Mouse (Mus musculus) erythroblast, embryonic 14.5 days (primary cell): ENCODE results near the gene Tekt1. TPM values are rescaled to one million over a fixed set of nuclear protein-coding genes. Genes with fewer than 3 reads are reported as not detected.

Experiments
- H3K27me3 ChIP-seq: 2 replicates; pipeline ENCODE4 v1.6.1; 2012; ENCODE audit warnings: inconsistent platforms; ENCODE audit not compliant: control insufficient read depth
- H3K36me3 ChIP-seq: 2 replicates; pipeline ENCODE4 v1.6.1; 2012; ENCODE audit warnings: mild to moderate bottlenecking, inconsistent platforms; ENCODE audit not compliant: control insufficient read depth
- H3K4me1 ChIP-seq: 2 replicates; pipeline ENCODE4 v1.6.1; 2012; ENCODE audit warnings: inconsistent platforms; ENCODE audit not compliant: control insufficient read depth
- H3K4me3 ChIP-seq: replicated peaks from 2 replicates; pipeline ENCODE3; 2012; ENCODE audit warnings: moderate library complexity, mild to moderate bottlenecking, inconsistent platforms
- H3K9me3 ChIP-seq: 2 replicates; pipeline ENCODE4 v1.6.1; 2012; ENCODE audit warnings: low read length, inconsistent platforms, mixed read lengths; ENCODE audit not compliant: control insufficient read depth
- GATA1 ChIP-seq: IDR thresholded peaks from 2 replicates; pipeline ENCODE4 v1.6.1; 2012; ENCODE audit warnings: low read length, inconsistent platforms, mixed read lengths
- TAL1 ChIP-seq: IDR thresholded peaks from 3 replicates; pipeline ENCODE4 v1.6.1; 2012; ENCODE audit warnings: low read length, inconsistent platforms, mixed read lengths
- polyA plus RNA-seq: library from polyadenylated mRNA; stranded (reverse); fragments of >175 nt; gene quantifications from 2 replicates; pipeline ENCODE4 v1.2.3, GENCODE M21; 2012

Tekt1 gene
- polyA plus RNA-seq: not detected in 2 replicates

GRCm38 (mm10) chr11:72362347-72362741, at the start of gene Tekt1:
Gene Tekt1, minus strand, starts transcription at chr11:72362442.
- TF ChIP-seq TAL1 (no peak), GATA1 (no peak)
- H3K36me3 ChIP-seq: no peaks in the 10 kb centered on the region
- no peaks in the 10 kb centered on the region for H3K9me3 ChIP-seq
- peak within 1 kb of the TSS; percentile 1 for H3K4me3 ChIP-seq
- H3K27me3 ChIP-seq: peaks cover 20% of the 10 kb centered on the region
- H3K4me1 ChIP-seq: peaks cover 3% of the 10 kb centered on the region; the same call in 1 of the 2 replicates

GRCm38 (mm10) chr11:72411945-72412344, 49.7 kb upstream of the Tekt1 start:
- H3K27me3 ChIP-seq: peaks cover 26% of the 10 kb centered on the region
- H3K9me3 ChIP-seq: no peaks in the 10 kb centered on the region
- no peaks in the 10 kb centered on the region for H3K36me3 ChIP-seq
- peaks cover 66% of the 10 kb centered on the region for H3K4me1 ChIP-seq
- TF ChIP-seq TAL1: no peak
- TF ChIP-seq GATA1: no peak
- H3K4me3 ChIP-seq: peak overlapping the region; percentile 61

- Histone ChIP-seq H3K9me3 (no peaks in the 10 kb centered on the region), H3K4me1 (peaks cover 62% of the 10 kb centered on the region), H3K36me3 (no peaks in the 10 kb centered on the region), H3K27me3 (peaks cover 26% of the 10 kb centered on the region), H3K4me3 (peak within 1 kb of the TSS; percentile 61)
- no peak for TF ChIP-seq TAL1
- no peak for TF ChIP-seq GATA1
Observed at GRCm38 (mm10) chr11:72411093-72411921, 49.1 kb upstream of the Tekt1 start, which contains the start of gene Smtnl2. Gene Smtnl2, minus strand, starts transcription at chr11:72411713.

GRCm38 (mm10) chr11:72410521-72411092, 48.4 kb upstream of the Tekt1 start:
- Histone ChIP-seq H3K27me3 (peaks cover 26% of the 10 kb centered on the region), H3K4me3 (peak overlapping the region; percentile 61), H3K4me1 (peaks cover 55% of the 10 kb centered on the region), H3K36me3 (no peaks in the 10 kb centered on the region), H3K9me3 (no peaks in the 10 kb centered on the region)
- TF ChIP-seq GATA1: no peak
- TF ChIP-seq TAL1: no peak

GRCm38 (mm10) chr11:72409649-72410385, 47.6 kb upstream of the Tekt1 start:
- H3K9me3 ChIP-seq: no peaks in the 10 kb centered on the region
- H3K4me1 ChIP-seq: peaks cover 47% of the 10 kb centered on the region
- no peak for TF ChIP-seq GATA1
- no peak for TF ChIP-seq TAL1
- H3K36me3 ChIP-seq: no peaks in the 10 kb centered on the region
- no peak overlapping the region for H3K4me3 ChIP-seq
- peaks cover 26% of the 10 kb centered on the region for H3K27me3 ChIP-seq

- no peaks in the 10 kb centered on the region for H3K36me3 ChIP-seq
- no peak overlapping the region for H3K4me3 ChIP-seq
- H3K27me3 ChIP-seq: peaks cover 23% of the 10 kb centered on the region
- H3K9me3 ChIP-seq: no peaks in the 10 kb centered on the region
- TF ChIP-seq TAL1 (no peak), GATA1 (no peak)
- H3K4me1 ChIP-seq: peaks cover 35% of the 10 kb centered on the region
Observed at GRCm38 (mm10) chr11:72408451-72409170, 46.4 kb upstream of the Tekt1 start.

GRCm38 (mm10) chr11:72407574-72407973, 45.3 kb upstream of the Tekt1 start:
- Histone ChIP-seq H3K4me1 (peaks cover 32% of the 10 kb centered on the region), H3K36me3 (no peaks in the 10 kb centered on the region), H3K27me3 (peaks cover 23% of the 10 kb centered on the region), H3K9me3 (no peaks in the 10 kb centered on the region), H3K4me3 (no peak overlapping the region)
- TF ChIP-seq GATA1 (no peak), TAL1 (no peak)

GRCm38 (mm10) chr11:72407081-72407480, 44.8 kb upstream of the Tekt1 start:
- peaks cover 32% of the 10 kb centered on the region for H3K4me1 ChIP-seq
- H3K36me3 ChIP-seq: no peaks in the 10 kb centered on the region
- H3K27me3 ChIP-seq: peaks cover 22% of the 10 kb centered on the region

More at GRCm38 (mm10) chr11:72407081-72407480, 44.8 kb upstream of the Tekt1 start:
- Histone ChIP-seq H3K9me3 (no peaks in the 10 kb centered on the region), H3K4me3 (no peak overlapping the region)
- TF ChIP-seq GATA1 (no peak), TAL1 (no peak)
